8 mouse cellular contexts compared by ENCODE assay signal in the genomic region with DNA sequence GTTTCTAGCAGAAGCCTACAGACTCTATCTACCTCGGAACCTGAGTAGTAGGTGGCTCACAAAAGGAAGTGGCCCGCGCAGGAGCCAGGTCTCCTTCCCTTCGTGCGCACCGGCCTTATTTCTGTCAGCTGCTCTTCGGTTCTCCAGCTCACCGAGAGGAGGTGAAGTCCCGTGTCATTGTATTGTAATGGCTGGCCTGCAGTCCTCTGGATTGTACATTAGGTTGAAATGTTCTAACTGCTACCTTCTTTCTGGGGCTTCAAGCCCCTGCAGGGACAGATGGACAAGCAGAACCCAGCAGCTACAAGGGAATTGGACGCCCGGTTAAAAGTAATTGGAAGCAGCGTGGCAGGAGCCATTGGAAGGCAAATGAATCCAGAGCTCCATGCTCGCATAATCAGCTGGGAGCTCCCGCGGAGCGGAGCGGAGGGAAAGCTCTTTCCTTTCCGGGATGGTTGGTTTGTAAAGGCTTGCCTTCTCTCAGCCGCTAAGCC.
DNase-seq lines count a peak whose midpoint lies in the region; ATAC-seq and TF ChIP-seq lines count a peak whose summit lies in the region.

No protein-coding gene starts in this region.

- TF ChIP-seq CTCF in brain, embryonic 14.5 days (IDR thresholded peaks at IDR 0.05; ENCODE audit: borderline replicate concordance, extremely low read depth, insufficient read depth, insufficient read length) = no peak

- peak; percentile 78 for DNase-seq in heart, adult 11 months
- no peak for DNase-seq in heart, adult 8-10 months (ENCODE audit: low spot score)
- DNase-seq in brain, embryonic 14.5 days (ENCODE audit: low read depth) = peak; percentile 88
- DNase-seq in intestine, embryonic 14.5 days (ENCODE audit: low spot score) = peak; percentile 62
- DNase-seq in mesoderm, embryonic 11.5 days (ENCODE audit: low read depth, low spot score) = peak; percentile 58
- no peak for DNase-seq in ovary, postnatal 36 days (ENCODE audit: low spot score)
- no peak for DNase-seq in MN1 (ENCODE audit: low spot score)

- peak overlapping the region; percentile 23 for H3K4me3 ChIP-seq in forebrain, embryonic 13.5 days
- peak overlapping the region; percentile 15 for H3K4me3 ChIP-seq in intestine, embryonic 14.5 days (ENCODE audit: low read depth, low read length)

- 0 out of 2 replicates have a peak overlapping the region, but pooled peaks have one; percentile 0 for H3K9ac ChIP-seq in forebrain, embryonic 13.5 days
- no peak overlapping the region for H3K9ac ChIP-seq in intestine, embryonic 14.5 days (ENCODE audit: low read length)

- peaks cover 9% of the 10 kb centered on the region for H3K27me3 ChIP-seq in forebrain, embryonic 13.5 days
- H3K27me3 ChIP-seq in intestine, embryonic 14.5 days (replicated peaks; ENCODE audit: control insufficient read depth, insufficient read depth, low read length) = peaks cover 24% of the 10 kb centered on the region

- no peaks in the 10 kb centered on the region for H3K36me3 ChIP-seq in forebrain, embryonic 13.5 days (ENCODE audit: poor library complexity, severe bottlenecking)
- no peaks in the 10 kb centered on the region for H3K36me3 ChIP-seq in intestine, embryonic 14.5 days (ENCODE audit: control insufficient read depth, insufficient read depth, low read length)

- TF ChIP-seq POLR2A in brain, embryonic 14.5 days (IDR thresholded peaks at IDR 0.05; ENCODE audit: borderline replicate concordance, extremely low read depth, insufficient read depth, insufficient read length, poor library complexity, severe bottlenecking) = no peak

- peak overlapping the region; percentile 42; the same call in 1 of the 2 replicates for H3K27ac ChIP-seq in forebrain, embryonic 13.5 days
- H3K27ac ChIP-seq in intestine, embryonic 14.5 days (ENCODE audit: low read depth) = no peak overlapping the region

- H3K4me1 ChIP-seq in forebrain, embryonic 13.5 days = peaks cover 16% of the 10 kb centered on the region
- no peaks in the 10 kb centered on the region; the same call in 1 of the 2 replicates for H3K4me1 ChIP-seq in intestine, embryonic 14.5 days (replicated peaks; ENCODE audit: control insufficient read depth, insufficient read depth, low read length)

- peak; percentile 57; the same call in 1 of the 2 replicates for ATAC-seq in forebrain, embryonic 13.5 days
- no peak for ATAC-seq in intestine, embryonic 14.5 days (replicated peaks; ENCODE audit: low FRiP score, low TSS enrichment, low read depth)

- WGBS in forebrain, embryonic 13.5 days = under 1% methylated on average over 19 of the region's 19 CpGs
- WGBS in intestine, embryonic 14.5 days = 1% methylated on average over 19 of the region's 19 CpGs

- peak overlapping the region; percentile 58 for H3K4me2 ChIP-seq in forebrain, embryonic 13.5 days
- H3K4me2 ChIP-seq in intestine, embryonic 14.5 days (ENCODE audit: low read length) = peak overlapping the region; percentile 50

- no peaks in the 10 kb centered on the region for H3K9me3 ChIP-seq in forebrain, embryonic 13.5 days (replicated peaks)
- no peaks in the 10 kb centered on the region for H3K9me3 ChIP-seq in intestine, embryonic 14.5 days (ENCODE audit: control insufficient read depth, low read length)

Comparison
In these comparisons a context has a peak if more than half of its experiments do, and no peak if none do; other contexts are left out.
1. DNase-seq: peak in heart, adult 11 months (single experiment), brain, embryonic 14.5 days (single experiment), intestine, embryonic 14.5 days (single experiment) and mesoderm, embryonic 11.5 days (single experiment); none in heart, adult 8-10 months (single experiment), ovary, postnatal 36 days (single experiment) and MN1 (single experiment).